Mouse (Mus musculus): ENCODE data around the gene Gm10337. TPM values are rescaled to one million over a fixed set of nuclear protein-coding genes. Genes with fewer than 3 reads are reported as not detected.

The Gm10337 gene
- polyA plus RNA-seq, 1 experiment from 2014 or later, result not detected

- Histone ChIP-seq H3K4me1 (ENCODE audit: control insufficient read depth, insufficient read depth, low read length) (no peaks in the 10 kb centered on the region), H3K27ac (ENCODE audit: low read depth, low read length) (no peak overlapping the region), H3K36me3 (ENCODE audit: control insufficient read depth, insufficient read depth, low read length) (peaks cover 78% of the 10 kb centered on the region), H3K4me3 (ENCODE audit: low read depth, low read length) (no peak overlapping the region), H3K27me3 (ENCODE audit: control insufficient read depth, insufficient read depth, low read length) (no peaks in the 10 kb centered on the region), H3K9me3 (ENCODE audit: control insufficient read depth, low read length) (no peaks in the 10 kb centered on the region), H3K9ac (replicated peaks; ENCODE audit: low read depth, low read length) (no peak overlapping the region), H3K4me2 (ENCODE audit: low read depth, low read length) (no peak overlapping the region)
- ATAC-seq (ENCODE audit: low read depth), result no peak
- 93% methylated on average over 3 of the region's 3 CpGs for WGBS
Observed at GRCm38 (mm10) chr15:102483136-102483535, 20.4 kb upstream of the Gm10337 start.

GRCm38 (mm10) chr15:102485853-102486252 lies 17.7 kb upstream of the Gm10337 start:
- Histone ChIP-seq H3K4me1 (ENCODE audit: control insufficient read depth, insufficient read depth, low read length) (no peaks in the 10 kb centered on the region), H3K4me2 (ENCODE audit: low read depth, low read length) (no peak overlapping the region), H3K9me3 (ENCODE audit: control insufficient read depth, low read length) (no peaks in the 10 kb centered on the region), H3K27ac (ENCODE audit: low read depth, low read length) (no peak overlapping the region), H3K27me3 (ENCODE audit: control insufficient read depth, insufficient read depth, low read length) (no peaks in the 10 kb centered on the region), H3K36me3 (ENCODE audit: control insufficient read depth, insufficient read depth, low read length) (peaks cover 87% of the 10 kb centered on the region), H3K4me3 (ENCODE audit: low read depth, low read length) (no peak overlapping the region), H3K9ac (replicated peaks; ENCODE audit: low read depth, low read length) (no peak overlapping the region)
- no peak for ATAC-seq (ENCODE audit: low read depth)
- 92% methylated on average over 12 of the region's 12 CpGs for WGBS

- no peaks in the 10 kb centered on the region for H3K4me1 ChIP-seq (ENCODE audit: control insufficient read depth, insufficient read depth, low read length)
- WGBS, result 78% methylated on average over 1 of the region's 1 CpGs
- no peaks in the 10 kb centered on the region for H3K27me3 ChIP-seq (ENCODE audit: control insufficient read depth, insufficient read depth, low read length)
- no peak for ATAC-seq (ENCODE audit: low read depth)
- no peak overlapping the region for H3K9ac ChIP-seq (replicated peaks; ENCODE audit: low read depth, low read length)
- H3K9me3 ChIP-seq (ENCODE audit: control insufficient read depth, low read length), result no peaks in the 10 kb centered on the region
- H3K36me3 ChIP-seq (ENCODE audit: control insufficient read depth, insufficient read depth, low read length), result peaks cover 82% of the 10 kb centered on the region
- H3K27ac ChIP-seq (ENCODE audit: low read depth, low read length), result no peak overlapping the region
- no peak overlapping the region for H3K4me2 ChIP-seq (ENCODE audit: low read depth, low read length)
- H3K4me3 ChIP-seq (ENCODE audit: low read depth, low read length), result no peak overlapping the region
Observed at GRCm38 (mm10) chr15:102487664-102488063, 15.9 kb upstream of the Gm10337 start.

- H3K4me3 ChIP-seq (ENCODE audit: low read depth, low read length), result no peak overlapping the region
- H3K9me3 ChIP-seq (ENCODE audit: control insufficient read depth, low read length), result no peaks in the 10 kb centered on the region
- no peak for ATAC-seq (ENCODE audit: low read depth)
- peaks cover 76% of the 10 kb centered on the region for H3K36me3 ChIP-seq (ENCODE audit: control insufficient read depth, insufficient read depth, low read length)
- H3K4me2 ChIP-seq (ENCODE audit: low read depth, low read length), result no peak overlapping the region
- no peaks in the 10 kb centered on the region for H3K27me3 ChIP-seq (ENCODE audit: control insufficient read depth, insufficient read depth, low read length)
- H3K9ac ChIP-seq (replicated peaks; ENCODE audit: low read depth, low read length), result no peak overlapping the region
- no peaks in the 10 kb centered on the region for H3K4me1 ChIP-seq (ENCODE audit: control insufficient read depth, insufficient read depth, low read length)
- WGBS, result 90% methylated on average over 3 of the region's 3 CpGs
- H3K27ac ChIP-seq (ENCODE audit: low read depth, low read length), result no peak overlapping the region
Observed at GRCm38 (mm10) chr15:102498322-102498721, 5.2 kb upstream of the Gm10337 start.

GRCm38 (mm10) chr15:102499370-102499769 lies 4.2 kb upstream of the Gm10337 start:
- no peak overlapping the region for H3K4me3 ChIP-seq (ENCODE audit: low read depth, low read length)
- no peak overlapping the region for H3K4me2 ChIP-seq (ENCODE audit: low read depth, low read length)
- ATAC-seq (ENCODE audit: low read depth), result no peak
- WGBS, result 82% methylated on average over 3 of the region's 3 CpGs
- no peak overlapping the region for H3K9ac ChIP-seq (replicated peaks; ENCODE audit: low read depth, low read length)
- H3K27me3 ChIP-seq (ENCODE audit: control insufficient read depth, insufficient read depth, low read length), result no peaks in the 10 kb centered on the region
- H3K36me3 ChIP-seq (ENCODE audit: control insufficient read depth, insufficient read depth, low read length), result peaks cover 77% of the 10 kb centered on the region
- no peak overlapping the region for H3K27ac ChIP-seq (ENCODE audit: low read depth, low read length)
- no peaks in the 10 kb centered on the region for H3K9me3 ChIP-seq (ENCODE audit: control insufficient read depth, low read length)
- H3K4me1 ChIP-seq (ENCODE audit: control insufficient read depth, insufficient read depth, low read length), result no peaks in the 10 kb centered on the region

GRCm38 (mm10) chr15:102499851-102500250 lies 3.7 kb upstream of the Gm10337 start:
- 88% methylated on average over 6 of the region's 6 CpGs for WGBS
- no peak overlapping the region for H3K9ac ChIP-seq (replicated peaks; ENCODE audit: low read depth, low read length)
- H3K9me3 ChIP-seq (ENCODE audit: control insufficient read depth, low read length), result no peaks in the 10 kb centered on the region
- H3K27ac ChIP-seq (ENCODE audit: low read depth, low read length), result no peak overlapping the region
- peaks cover 78% of the 10 kb centered on the region for H3K36me3 ChIP-seq (ENCODE audit: control insufficient read depth, insufficient read depth, low read length)
- ATAC-seq (ENCODE audit: low read depth), result no peak
- no peak overlapping the region for H3K4me2 ChIP-seq (ENCODE audit: low read depth, low read length)
- H3K4me3 ChIP-seq (ENCODE audit: low read depth, low read length), result no peak overlapping the region
- no peaks in the 10 kb centered on the region for H3K4me1 ChIP-seq (ENCODE audit: control insufficient read depth, insufficient read depth, low read length)
- no peaks in the 10 kb centered on the region for H3K27me3 ChIP-seq (ENCODE audit: control insufficient read depth, insufficient read depth, low read length)

GRCm38 (mm10) chr15:102500479-102500878 lies 3.0 kb upstream of the Gm10337 start:
- Histone ChIP-seq H3K9me3 (ENCODE audit: control insufficient read depth, low read length) (no peaks in the 10 kb centered on the region), H3K36me3 (ENCODE audit: control insufficient read depth, insufficient read depth, low read length) (peaks cover 78% of the 10 kb centered on the region), H3K27me3 (ENCODE audit: control insufficient read depth, insufficient read depth, low read length) (no peaks in the 10 kb centered on the region), H3K27ac (ENCODE audit: low read depth, low read length) (no peak overlapping the region), H3K4me2 (ENCODE audit: low read depth, low read length) (no peak overlapping the region), H3K4me1 (ENCODE audit: control insufficient read depth, insufficient read depth, low read length) (no peaks in the 10 kb centered on the region), H3K4me3 (ENCODE audit: low read depth, low read length) (no peak overlapping the region), H3K9ac (replicated peaks; ENCODE audit: low read depth, low read length) (no peak overlapping the region)
- 95% methylated on average over 5 of the region's 5 CpGs for WGBS
- no peak for ATAC-seq (ENCODE audit: low read depth)

- Histone ChIP-seq H3K27ac (ENCODE audit: low read depth, low read length) (no peak overlapping the region), H3K9ac (replicated peaks; ENCODE audit: low read depth, low read length) (no peak overlapping the region), H3K9me3 (ENCODE audit: control insufficient read depth, low read length) (no peaks in the 10 kb centered on the region), H3K4me3 (ENCODE audit: low read depth, low read length) (no peak overlapping the region), H3K27me3 (ENCODE audit: control insufficient read depth, insufficient read depth, low read length) (no peaks in the 10 kb centered on the region), H3K36me3 (ENCODE audit: control insufficient read depth, insufficient read depth, low read length) (peaks cover 77% of the 10 kb centered on the region), H3K4me1 (ENCODE audit: control insufficient read depth, insufficient read depth, low read length) (no peaks in the 10 kb centered on the region), H3K4me2 (ENCODE audit: low read depth, low read length) (no peak overlapping the region)
- WGBS, result 92% methylated on average over 19 of the region's 19 CpGs
- no peak for ATAC-seq (ENCODE audit: low read depth)
Observed at GRCm38 (mm10) chr15:102501084-102501814, 2.3 kb upstream of the Gm10337 start.

- ATAC-seq (ENCODE audit: low read depth), result no peak
- H3K36me3 ChIP-seq (ENCODE audit: control insufficient read depth, insufficient read depth, low read length), result peaks cover 72% of the 10 kb centered on the region
- H3K9ac ChIP-seq (replicated peaks; ENCODE audit: low read depth, low read length), result no peak overlapping the region
- no peaks in the 10 kb centered on the region for H3K27me3 ChIP-seq (ENCODE audit: control insufficient read depth, insufficient read depth, low read length)
- no peaks in the 10 kb centered on the region for H3K4me1 ChIP-seq (ENCODE audit: control insufficient read depth, insufficient read depth, low read length)
- no peaks in the 10 kb centered on the region for H3K9me3 ChIP-seq (ENCODE audit: control insufficient read depth, low read length)
- no peak overlapping the region for H3K4me3 ChIP-seq (ENCODE audit: low read depth, low read length)
- H3K27ac ChIP-seq (ENCODE audit: low read depth, low read length), result no peak overlapping the region
- 87% methylated on average over 9 of the region's 9 CpGs for WGBS
- no peak overlapping the region for H3K4me2 ChIP-seq (ENCODE audit: low read depth, low read length)
Observed at GRCm38 (mm10) chr15:102502254-102502840, 1.2 kb upstream of the Gm10337 start.
